Mouse (Mus musculus) left cerebral cortex, postnatal 25 days (tissue): ENCODE measurements around the gene Extl2. TPM values are rescaled to one million over a fixed set of nuclear protein-coding genes. Genes with fewer than 3 reads are reported as not detected.
A peak's percentile ranks its signal among the peaks of the same experiment; 100 is the strongest.

Experiments
- DNase-seq, 2 experiments: peaks; one replicate each; pipeline ENCODE4 v3.0.0; 2022; ENCODE audit warnings: low spot score in 2 of 2, mixed read lengths in 1 of 2
- intact Hi-C: fragments of 180-260 bp; cut with DNase I; formaldehyde crosslinking; loops from one replicate; pipeline ENCODE4 v1.15.1; 2025
- microRNA-seq, 2 experiments: library from miRNA; unstranded; fragments of <30 nt; microRNA quantifications; one replicate each; pipeline ENCODE4 v1.2.0; 2022
- total RNA-seq, 2 experiments: library from RNA; stranded (reverse); gene quantifications; 2 replicates each; pipeline ENCODE4 v1.2.3; 2021

Extl2 gene
- total RNA-seq, 2 experiments from 2014 or later, result 72.4 to 72.5 TPM

GRCm38 (mm10) chr3:116062141-116062540 is 54.9 kb downstream of the Extl2 start:
- intact Hi-C loops, result no loop called here
- DNase-seq, result no peak

- DNase-seq, result no peak
- intact Hi-C loops, result no loop called here
Measured at GRCm38 (mm10) chr3:116072584-116072983, 65.3 kb downstream of the Extl2 start.

GRCm38 (mm10) chr3:116076739-116077138 is 69.5 kb downstream of the Extl2 start:
- intact Hi-C loops, result no loop called here
- DNase-seq, result no peak

DNA sequence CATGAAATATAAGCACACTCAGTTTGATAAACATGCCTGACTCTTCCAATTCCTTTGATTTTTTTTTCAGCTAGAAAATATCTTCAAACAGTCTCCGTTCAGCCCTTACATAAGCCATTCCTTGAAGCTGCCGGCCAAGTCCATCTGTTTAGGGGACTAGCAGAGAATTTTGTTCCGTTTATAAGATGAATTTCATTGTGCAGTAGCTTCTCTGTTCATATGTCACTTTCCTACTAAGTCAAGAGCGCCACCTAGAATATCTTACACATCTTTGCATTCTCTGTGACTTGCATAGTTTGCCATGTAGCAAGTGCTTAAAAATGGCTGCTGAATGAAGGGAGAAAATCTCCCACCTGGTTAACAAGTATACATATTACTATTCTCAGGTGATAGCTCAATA is 71.2 kb downstream of the Extl2 start:
- intact Hi-C loops, result no loop called here
- DNase-seq, result peak; percentile 19 to 59

Small RNA genes within 50 kb of the gene (microRNA-seq; reads per million reads assigned to microRNA genes)
- gene Mir669n, result 0 reads per million in 2 experiments

Other genes with a start within 250 kb of the Extl2 start
- gene Dph5, start 119.6 kb upstream of the Extl2 start, total RNA-seq, result 10 to 100 TPM; 12.7 to 13.8 TPM
- gene Slc30a7, start 56 bp upstream of the Extl2 start, total RNA-seq, result 10 to 100 TPM; 21.9 to 23.8 TPM
- 10 to 100 TPM; 23.7 to 24.1 TPM for gene Vcam1, start 122.2 kb downstream of the Extl2 start, total RNA-seq
- gene Gpr88, start 246.0 kb downstream of the Extl2 start, total RNA-seq, result 100 to 1,000 TPM in 1 of 2 experiments, 10 to 100 TPM in 1; 81.5 to 167 TPM